Mouse (Mus musculus) ES-E14 (cell line): Measurements from ENCODE around the gene Il16.

Experiments
- HCFC1 ChIP-seq: IDR thresholded peaks from 2 replicates; pipeline ENCODE4 v1.6.1; 2012; ENCODE audit warnings: low read length, inconsistent platforms, borderline replicate concordance; ENCODE audit not compliant: insufficient read depth
- MAFK ChIP-seq: IDR thresholded peaks from 2 replicates; pipeline ENCODE4 v1.6.1; 2014; ENCODE audit warnings: mild to moderate bottlenecking, low read depth, low read length, inconsistent platforms; ENCODE audit not compliant: insufficient read depth
- ZC3H11A ChIP-seq: IDR thresholded peaks from 2 replicates; pipeline ENCODE4 v1.6.1; 2012; ENCODE audit warnings: low read depth, mild to moderate bottlenecking, inconsistent platforms, low read length, borderline replicate concordance

DNA sequence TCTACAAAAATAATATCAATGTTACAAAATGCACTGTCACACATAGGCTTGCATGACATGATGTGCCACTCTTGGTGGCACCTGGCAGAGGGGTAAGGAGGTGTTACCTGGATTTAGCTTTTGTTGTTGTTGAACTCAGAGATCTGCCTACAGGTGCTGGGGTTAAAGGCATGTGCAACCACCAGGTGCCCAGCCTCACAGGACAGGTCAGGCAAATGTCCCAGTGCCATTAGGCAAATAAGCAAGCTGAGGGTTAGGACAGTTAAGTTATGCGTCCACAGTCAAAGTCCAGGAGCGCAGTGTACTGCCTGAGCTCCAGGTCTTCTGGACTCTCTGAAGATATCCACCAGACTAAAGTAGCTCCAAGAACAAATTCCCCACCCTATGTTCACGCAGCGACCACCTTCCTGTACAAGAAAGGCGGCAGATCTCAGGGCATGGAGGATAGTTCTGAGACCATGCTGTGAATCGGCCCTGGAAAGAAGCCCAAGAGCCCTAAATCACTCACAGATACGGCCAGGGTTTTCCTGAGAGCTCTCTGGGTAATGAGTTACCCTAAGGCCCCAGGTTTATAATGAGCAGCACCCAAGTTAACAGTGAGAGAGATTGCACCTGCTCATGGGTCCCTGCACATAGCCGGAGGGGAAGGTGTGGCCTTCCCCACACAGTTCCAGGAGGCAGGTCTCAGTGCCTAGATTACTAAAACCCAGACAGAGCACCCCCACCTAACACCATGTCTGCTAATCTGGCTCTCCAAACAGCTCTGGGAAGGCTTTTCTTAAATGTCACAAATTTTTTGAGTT lies 107.5 kb downstream of the Il16 start:
- TF ChIP-seq HCFC1 (no peak), MAFK (no peak), ZC3H11A (no peak)
